Mouse (Mus musculus) midbrain, embryonic 13.5 days (tissue): ENCODE results near the gene Mtg1. TPM values are rescaled to one million over a fixed set of nuclear protein-coding genes. Genes with fewer than 3 reads are reported as not detected.

Experiments
- ATAC-seq: fragments of 200-750 bp; cut with Nextera tagmentation; 2 replicates; pipeline ENCODE4 v1.8.0; 2017; ENCODE audit warnings: mild to moderate bottlenecking, moderate TSS enrichment, moderate library complexity
- H3K27ac ChIP-seq: fragments of 300-500 bp; sonication (generic); 2 replicates; pipeline ENCODE4 v1.5.1; 2015; ENCODE audit warnings: inconsistent platforms, mild to moderate bottlenecking, moderate library complexity
- H3K27me3 ChIP-seq: fragments of 300-500 bp; sonication (generic); 2 replicates; pipeline ENCODE4 v1.6.1; 2015; ENCODE audit warnings: mild to moderate bottlenecking, inconsistent platforms
- H3K36me3 ChIP-seq: fragments of 300-500 bp; sonication (generic); 2 replicates; pipeline ENCODE4 v1.6.1; 2015; ENCODE audit warnings: mild to moderate bottlenecking, inconsistent platforms
- H3K4me1 ChIP-seq: fragments of 300-500 bp; sonication (generic); replicated peaks from 2 replicates; pipeline ENCODE4 v1.6.1; 2015; ENCODE audit warnings: inconsistent platforms
- H3K4me2 ChIP-seq: fragments of 300-500 bp; sonication (generic); replicated peaks from 2 replicates; pipeline ENCODE4 v1.6.1; 2015; ENCODE audit warnings: moderate library complexity, mild to moderate bottlenecking, inconsistent platforms
- H3K4me3 ChIP-seq: fragments of 300-500 bp; sonication (generic); replicated peaks from 2 replicates; pipeline ENCODE4 v1.5.1; 2015; ENCODE audit warnings: mild to moderate bottlenecking, inconsistent platforms
- H3K9ac ChIP-seq: fragments of 300-500 bp; sonication (generic); replicated peaks from 2 replicates; pipeline ENCODE4 v1.6.1; 2015; ENCODE audit warnings: mild to moderate bottlenecking, inconsistent platforms
- H3K9me3 ChIP-seq: fragments of 300-500 bp; sonication (generic); 2 replicates; pipeline ENCODE4 v1.6.1; 2016; ENCODE audit warnings: mild to moderate bottlenecking, inconsistent platforms
- WGBS: fragments of 180-500 bp; shearing (Covaris S2); methylation state at CpG from one replicate; pipeline ENCODE4 v1.1.7; 2015; 5-methylcytosine and 5-hydroxymethylcytosine counted together
- polyA plus RNA-seq: library from polyadenylated mRNA; unstranded; fragments of >200 nt; fragmentation: Nextera tagmentation; extraction: Ambion mirVana; gene quantifications from 2 replicates; pipeline ENCODE4 v1.2.1, GENCODE M21; 2015

Gene Mtg1
- polyA plus RNA-seq, 1 experiment from 2014 or later, result 32.8 TPM

- ATAC-seq, result no peak
- no peaks in the 10 kb centered on the region for H3K36me3 ChIP-seq
- no peak overlapping the region for H3K4me3 ChIP-seq
- no peak overlapping the region for H3K9ac ChIP-seq
- no peak overlapping the region for H3K4me2 ChIP-seq
- H3K9me3 ChIP-seq, result no peaks in the 10 kb centered on the region
- H3K4me1 ChIP-seq, result no peaks in the 10 kb centered on the region
- 92% methylated on average over 3 of the region's 3 CpGs for whole genome bisulfite sequencing
- H3K27ac ChIP-seq, result no peak overlapping the region
- H3K27me3 ChIP-seq, result no peaks in the 10 kb centered on the region
Measured at GRCm38 (mm10) chr7:140170863-140171262, 33.5 kb downstream of the Mtg1 start.

GRCm38 (mm10) chr7:140172936-140173335 is 35.6 kb downstream of the Mtg1 start, which contains the start of gene Olfr523:
Gene Olfr523 (plus strand): TSS chr7:140173217.
- H3K4me3 ChIP-seq, result no peak within 1 kb of the TSS
- 0 out of 2 replicates have a peak, but pooled peaks cover 3% of the 10 kb centered on the region for H3K27me3 ChIP-seq
- no peaks in the 10 kb centered on the region for H3K9me3 ChIP-seq
- no peaks in the 10 kb centered on the region for H3K36me3 ChIP-seq
- H3K4me2 ChIP-seq, result no peak within 1 kb of the TSS
- no peak for ATAC-seq
- no peaks in the 10 kb centered on the region for H3K4me1 ChIP-seq
- no peak within 1 kb of the TSS for H3K27ac ChIP-seq
- 44% methylated on average over 1 of the region's 1 CpGs for WGBS
- no peak within 1 kb of the TSS for H3K9ac ChIP-seq

GRCm38 (mm10) chr7:140179176-140179575 is 41.8 kb downstream of the Mtg1 start:
- H3K36me3 ChIP-seq, result no peaks in the 10 kb centered on the region
- no peak overlapping the region for H3K9ac ChIP-seq
- no peak overlapping the region for H3K4me2 ChIP-seq
- no peaks in the 10 kb centered on the region for H3K9me3 ChIP-seq
- ATAC-seq, result no peak
- 0 out of 2 replicates have a peak, but pooled peaks cover 3% of the 10 kb centered on the region for H3K27me3 ChIP-seq
- 91% methylated on average over 2 of the region's 2 CpGs for WGBS
- H3K4me1 ChIP-seq, result no peaks in the 10 kb centered on the region
- no peak overlapping the region for H3K27ac ChIP-seq
- no peak overlapping the region for H3K4me3 ChIP-seq

- 77% methylated on average over 2 of the region's 2 CpGs for WGBS
Measured at GRCm38 (mm10) chr7:140180692-140181091, 43.3 kb downstream of the Mtg1 start.

GRCm38 (mm10) chr7:140184206-140184605 is 46.8 kb downstream of the Mtg1 start:
- Histone ChIP-seq H3K4me1 (no peaks in the 10 kb centered on the region), H3K27me3 (no peaks in the 10 kb centered on the region), H3K27ac (no peak overlapping the region), H3K4me3 (no peak overlapping the region), H3K36me3 (no peaks in the 10 kb centered on the region), H3K4me2 (no peak overlapping the region), H3K9me3 (no peaks in the 10 kb centered on the region), H3K9ac (no peak overlapping the region)
- ATAC-seq, result no peak
- 88% methylated on average over 4 of the region's 4 CpGs for WGBS

More at GRCm38 (mm10) chr7:140180692-140181091, 43.3 kb downstream of the Mtg1 start:
- Histone ChIP-seq H3K9me3 (no peaks in the 10 kb centered on the region), H3K27me3 (0 out of 2 replicates have a peak, but pooled peaks cover 3% of the 10 kb centered on the region), H3K4me3 (no peak overlapping the region), H3K27ac (no peak overlapping the region), H3K4me2 (no peak overlapping the region), H3K36me3 (no peaks in the 10 kb centered on the region), H3K9ac (no peak overlapping the region), H3K4me1 (no peaks in the 10 kb centered on the region)
- no peak for ATAC-seq

GRCm38 (mm10) chr7:140186646-140187620 is 49.6 kb downstream of the Mtg1 start:
- Histone ChIP-seq H3K4me1 (no peaks in the 10 kb centered on the region), H3K9ac (no peak overlapping the region), H3K36me3 (no peaks in the 10 kb centered on the region), H3K27me3 (no peaks in the 10 kb centered on the region), H3K27ac (no peak overlapping the region), H3K4me3 (no peak overlapping the region), H3K4me2 (no peak overlapping the region), H3K9me3 (no peaks in the 10 kb centered on the region)
- no peak for ATAC-seq
- WGBS, result 63% methylated on average over 18 of the region's 18 CpGs

- 83% methylated on average over 7 of the region's 7 CpGs for WGBS
- ATAC-seq, result no peak
Measured at GRCm38 (mm10) chr7:140187721-140188390, 50.5 kb downstream of the Mtg1 start.

GRCm38 (mm10) chr7:140188391-140189328 is 51.3 kb downstream of the Mtg1 start:
- 65% methylated on average over 4 of the region's 4 CpGs for WGBS

More at GRCm38 (mm10) chr7:140187721-140188390, 50.5 kb downstream of the Mtg1 start:
- Histone ChIP-seq H3K4me1 (no peaks in the 10 kb centered on the region), H3K27me3 (no peaks in the 10 kb centered on the region), H3K36me3 (no peaks in the 10 kb centered on the region), H3K9me3 (no peaks in the 10 kb centered on the region), H3K4me2 (no peak overlapping the region), H3K27ac (no peak overlapping the region), H3K9ac (no peak overlapping the region), H3K4me3 (no peak overlapping the region)

GRCm38 (mm10) chr7:140190435-140190834 is 53.1 kb downstream of the Mtg1 start:
- no peak overlapping the region for H3K4me3 ChIP-seq
- no peaks in the 10 kb centered on the region for H3K36me3 ChIP-seq
- 86% methylated on average over 1 of the region's 1 CpGs for WGBS
- H3K27ac ChIP-seq, result no peak overlapping the region
- no peaks in the 10 kb centered on the region for H3K9me3 ChIP-seq
- no peak for ATAC-seq
- no peaks in the 10 kb centered on the region for H3K27me3 ChIP-seq
- H3K4me1 ChIP-seq, result no peaks in the 10 kb centered on the region
- no peak overlapping the region for H3K4me2 ChIP-seq
- H3K9ac ChIP-seq, result no peak overlapping the region

More at GRCm38 (mm10) chr7:140188391-140189328, 51.3 kb downstream of the Mtg1 start:
- no peaks in the 10 kb centered on the region for H3K4me1 ChIP-seq
- H3K27ac ChIP-seq, result no peak overlapping the region
- H3K4me3 ChIP-seq, result no peak overlapping the region
- H3K9me3 ChIP-seq, result no peaks in the 10 kb centered on the region
- H3K36me3 ChIP-seq, result no peaks in the 10 kb centered on the region
- no peak overlapping the region for H3K9ac ChIP-seq
- no peaks in the 10 kb centered on the region for H3K27me3 ChIP-seq
- ATAC-seq, result no peak
- no peak overlapping the region for H3K4me2 ChIP-seq

GRCm38 (mm10) chr7:140192445-140192844 is 55.1 kb downstream of the Mtg1 start:
- no peak for ATAC-seq
- no peaks in the 10 kb centered on the region for H3K9me3 ChIP-seq
- no peaks in the 10 kb centered on the region for H3K27me3 ChIP-seq
- H3K36me3 ChIP-seq, result no peaks in the 10 kb centered on the region
- 59% methylated on average over 2 of the region's 2 CpGs for WGBS
- no peak overlapping the region for H3K4me2 ChIP-seq
- no peaks in the 10 kb centered on the region for H3K4me1 ChIP-seq
- H3K27ac ChIP-seq, result no peak overlapping the region
- no peak overlapping the region for H3K9ac ChIP-seq
- H3K4me3 ChIP-seq, result no peak overlapping the region

GRCm38 (mm10) chr7:140192851-140193250 is 55.5 kb downstream of the Mtg1 start:
- no peaks in the 10 kb centered on the region for H3K27me3 ChIP-seq
- H3K9ac ChIP-seq, result no peak overlapping the region
- 89% methylated on average over 2 of the region's 2 CpGs for WGBS
- H3K4me2 ChIP-seq, result no peak overlapping the region
- H3K4me1 ChIP-seq, result no peaks in the 10 kb centered on the region
- H3K9me3 ChIP-seq, result no peaks in the 10 kb centered on the region
- ATAC-seq, result no peak
- H3K4me3 ChIP-seq, result no peak overlapping the region
- no peak overlapping the region for H3K27ac ChIP-seq
- no peaks in the 10 kb centered on the region for H3K36me3 ChIP-seq
